Mouse (Mus musculus) natural killer cell, adult 2 months (primary cell): ENCODE data around the gene Tmf1.

Experiments used
- DNase-seq, 2 experiments: peaks; one replicate each; pipeline ENCODE4 v3.0.0; 2022; ENCODE audit warnings: low spot score in 2 of 2

Tmf1 gene

DNA sequence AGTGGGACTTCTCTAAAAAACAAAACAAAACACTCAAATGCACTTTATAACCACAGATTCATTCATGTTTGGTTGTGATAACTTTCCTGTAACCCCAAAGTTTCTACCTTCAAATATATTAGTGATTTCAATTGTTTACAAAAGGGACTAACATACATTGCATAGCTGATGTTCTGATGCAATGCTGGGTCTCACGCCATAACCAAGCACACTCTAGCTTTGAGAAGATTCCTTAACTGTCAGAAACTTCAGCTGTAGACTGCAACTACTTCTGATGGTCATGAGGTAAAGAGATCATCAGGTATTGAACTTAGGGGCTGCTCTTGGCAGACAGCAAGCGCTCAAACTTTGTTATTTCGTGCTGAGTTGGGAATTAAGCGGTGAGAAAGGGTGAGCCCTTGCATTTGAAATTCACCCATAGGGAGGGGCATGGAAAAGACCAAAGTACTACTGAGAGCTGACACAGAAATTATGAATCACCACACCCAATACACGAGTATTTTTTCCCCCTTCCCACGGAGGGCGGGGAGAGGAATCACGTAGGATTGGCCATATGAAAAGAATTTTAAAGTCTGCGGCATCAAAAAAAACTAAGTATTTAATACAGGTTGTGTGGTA lies 25.4 kb upstream of the Tmf1 start:
- no peak for DNase-seq

DNA sequence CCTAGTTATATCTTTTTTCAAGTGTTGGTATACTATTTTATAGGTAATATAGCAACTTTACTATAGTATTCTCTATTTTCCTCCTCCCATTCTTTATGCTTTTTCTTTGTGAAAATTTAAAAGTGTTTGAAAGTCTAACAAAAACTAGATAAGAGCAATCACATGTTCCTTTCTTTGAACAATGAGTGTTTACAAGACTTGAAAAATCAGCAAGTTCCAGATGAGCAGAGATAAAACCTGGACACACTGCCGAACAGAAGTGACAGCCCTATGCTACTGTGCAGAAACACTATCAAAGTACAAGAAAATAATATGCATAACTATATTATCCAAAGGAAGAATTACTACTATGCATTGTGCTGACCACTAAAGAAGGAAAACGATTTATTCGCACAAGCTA lies 23.6 kb upstream of the Tmf1 start:
- DNase-seq, result no peak

DNA sequence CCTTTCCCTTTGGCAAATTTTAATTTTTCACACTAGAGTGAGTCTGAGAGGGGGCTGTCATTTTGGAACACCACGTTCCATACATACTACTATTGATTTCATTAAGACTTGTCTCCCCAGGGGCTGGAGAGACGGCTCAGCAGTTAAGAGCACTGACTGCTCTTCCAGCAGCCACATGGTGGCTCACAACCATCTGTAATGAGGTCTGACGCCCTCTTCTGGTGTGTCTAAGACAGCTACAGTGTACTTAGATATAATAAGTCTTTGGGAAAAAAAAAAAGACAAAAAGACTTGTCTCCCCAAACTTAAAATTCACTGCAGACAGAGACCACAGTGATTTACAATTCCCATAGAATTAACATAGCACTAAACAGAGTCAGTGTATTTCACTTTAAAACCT lies 21.5 kb upstream of the Tmf1 start:
- DNase-seq, result no peak

GRCm38 (mm10) chr6:97179367-97179828 lies 476 bp upstream of the Tmf1 start:
- DNase-seq, result peak in 1 of 2 experiments; percentile 65

DNA sequence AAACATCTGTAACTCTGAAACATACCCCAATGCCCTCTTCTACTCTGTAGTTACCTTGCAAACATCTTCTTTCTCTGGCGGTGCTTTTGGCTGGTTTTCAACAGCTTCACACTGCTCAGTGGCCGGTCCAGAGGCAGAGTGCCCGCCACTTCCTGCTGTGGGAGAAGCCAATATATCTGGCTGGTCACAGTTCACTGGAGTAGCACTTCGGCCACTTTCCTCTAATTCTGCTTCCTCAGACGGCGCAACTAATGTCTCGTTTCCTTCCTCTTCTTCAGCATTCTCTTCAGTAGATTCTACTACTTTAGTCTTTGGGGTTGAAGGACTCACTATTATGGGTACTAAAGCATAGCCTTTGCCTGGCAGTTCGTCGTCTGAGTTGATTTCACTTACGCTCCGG lies 3.2 kb downstream of the Tmf1 start:
- DNase-seq, result peak in 1 of 2 experiments; percentile 5

- DNase-seq, result no peak
Observed at GRCm38 (mm10) chr6:97150156-97150555, 28.8 kb downstream of the Tmf1 start.

GRCm38 (mm10) chr6:97149721-97150120 lies 29.2 kb downstream of the Tmf1 start:
- no peak for DNase-seq

DNA sequence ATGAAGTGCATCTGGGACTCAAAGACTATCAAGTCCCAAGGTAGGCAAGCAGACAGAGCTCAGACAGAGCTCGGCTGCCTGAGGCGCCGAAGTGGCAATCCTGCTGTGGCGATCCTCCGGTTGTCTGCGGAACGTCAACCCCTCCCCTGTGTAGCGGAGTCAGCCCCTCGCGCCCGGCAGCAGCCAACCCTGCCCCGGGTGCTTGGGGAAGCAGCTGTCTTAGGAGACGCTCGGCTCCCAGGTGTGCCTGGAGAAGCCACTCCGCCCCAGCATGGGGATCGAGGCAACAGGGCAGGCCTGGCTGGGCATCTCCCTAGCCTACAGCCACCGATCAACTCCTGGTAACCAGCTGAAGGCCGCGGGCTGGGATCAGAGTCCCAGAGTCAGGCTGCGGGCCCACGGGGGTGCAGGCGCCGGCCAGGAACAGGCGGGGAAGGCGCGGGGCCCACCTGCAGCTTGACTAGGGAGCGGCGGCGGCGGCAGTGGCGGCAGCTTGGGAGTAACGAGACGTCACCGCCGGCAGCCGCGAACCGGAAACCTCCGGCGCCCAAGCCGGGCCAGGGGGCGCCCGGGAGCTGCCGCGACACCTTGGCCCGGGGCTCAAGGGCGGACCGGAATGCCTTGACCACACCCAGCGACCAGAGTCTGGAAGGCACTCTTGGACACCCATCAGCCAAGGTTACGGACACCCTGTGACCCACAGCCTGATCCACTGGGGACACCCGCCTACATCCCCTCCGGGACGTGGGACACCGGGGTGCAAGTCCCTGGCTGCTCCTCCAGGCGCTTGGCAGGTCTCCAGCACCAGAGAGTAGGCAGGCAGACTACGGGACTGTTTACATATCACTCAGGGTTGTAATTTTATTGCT lies 30.3 kb downstream of the Tmf1 start, which contains the start of gene Eogt:
Gene Eogt (minus strand): TSS at position 800 of the 869 bp plus-strand sequence.
- peak; percentile 51 to 66 for DNase-seq

GRCm38 (mm10) chr6:97147755-97148382 lies 31.1 kb downstream of the Tmf1 start:
- DNase-seq, result no peak

DNA sequence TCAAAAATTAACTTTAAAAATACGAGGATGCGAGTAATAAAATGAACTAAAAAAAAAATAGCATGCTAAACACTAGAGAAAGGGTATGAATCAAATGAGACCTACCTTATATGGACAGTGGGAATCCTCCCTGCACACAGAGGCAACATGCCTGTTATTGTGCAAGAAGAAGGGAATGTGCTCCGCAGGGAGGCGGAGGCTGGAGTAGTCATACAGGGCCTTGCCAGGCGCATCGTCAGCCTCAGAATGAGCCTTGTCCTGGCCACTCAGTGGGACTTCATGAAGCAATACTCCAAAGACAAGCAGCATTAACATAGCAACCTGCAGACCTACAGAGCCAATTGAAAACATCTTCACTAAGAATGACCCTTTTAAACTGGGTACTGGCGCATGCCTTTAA lies 33.8 kb downstream of the Tmf1 start:
- no peak for DNase-seq

DNA sequence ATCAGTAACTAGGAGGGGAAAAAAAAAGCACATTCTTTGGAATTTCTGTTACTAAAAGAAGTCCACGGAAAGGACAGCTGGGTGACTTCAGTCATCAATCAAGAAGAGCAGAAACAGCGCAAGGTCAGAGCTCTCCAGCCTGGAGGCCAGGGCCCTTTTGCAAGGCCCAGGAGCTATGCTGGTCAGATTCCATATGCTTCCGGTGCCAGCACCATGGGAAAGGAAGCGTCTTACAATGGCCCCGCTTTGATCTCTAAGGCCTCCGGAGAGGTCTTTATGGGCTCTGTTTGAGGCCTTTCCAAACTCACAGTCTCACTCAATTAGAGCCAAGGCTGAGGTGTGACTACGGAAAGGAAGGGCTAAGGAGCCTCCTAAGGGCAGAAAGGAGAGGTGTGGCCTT lies 34.6 kb downstream of the Tmf1 start:
- DNase-seq, result no peak

DNA sequence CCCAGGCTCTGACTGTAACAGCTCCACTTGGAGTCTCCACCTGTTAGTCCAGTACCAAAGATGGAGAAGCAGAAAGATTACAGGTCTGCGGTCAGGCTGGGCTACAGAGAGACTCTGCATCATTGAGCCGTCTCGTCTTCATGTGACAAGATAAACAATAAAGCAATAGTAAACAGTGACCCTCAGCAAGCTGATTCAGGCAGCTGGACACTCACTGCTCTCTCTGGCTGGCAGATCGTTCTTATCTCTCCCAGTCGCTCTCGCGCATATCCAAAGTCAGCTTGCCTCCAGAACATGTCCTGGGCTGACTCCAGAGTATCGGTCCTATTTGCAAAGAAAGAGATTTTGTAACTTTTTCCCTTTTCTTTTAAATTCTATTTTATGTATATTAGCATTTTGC lies 36.3 kb downstream of the Tmf1 start:
- no peak for DNase-seq

- DNase-seq, result no peak
Observed at GRCm38 (mm10) chr6:97141811-97142210, 37.1 kb downstream of the Tmf1 start.

- no peak for DNase-seq
Observed at GRCm38 (mm10) chr6:97132707-97133303, 46.1 kb downstream of the Tmf1 start.

DNA sequence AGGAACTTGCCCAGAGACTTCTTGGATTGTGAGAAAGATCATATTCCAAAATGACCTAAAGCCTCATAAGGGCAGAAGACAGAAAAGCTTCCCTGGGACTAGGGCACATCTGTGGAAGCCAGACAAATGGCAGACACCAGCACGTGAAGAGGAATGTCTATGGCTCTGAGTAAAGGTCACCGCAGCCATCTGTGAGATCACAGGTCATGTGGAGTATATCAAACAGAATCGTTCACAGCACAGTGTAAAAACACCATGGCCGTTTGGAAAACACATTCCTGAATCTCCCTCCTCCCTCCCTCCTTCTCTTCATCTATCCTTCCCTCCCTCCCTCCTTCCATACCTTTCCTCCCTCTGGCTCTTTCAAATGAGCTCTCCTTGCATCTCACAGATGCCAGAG lies 47.1 kb downstream of the Tmf1 start:
- DNase-seq, result no peak

GRCm38 (mm10) chr6:97130979-97131378 lies 47.9 kb downstream of the Tmf1 start:
- no peak for DNase-seq

- no peak for DNase-seq
Observed at GRCm38 (mm10) chr6:97124336-97125010, 54.4 kb downstream of the Tmf1 start.

DNA sequence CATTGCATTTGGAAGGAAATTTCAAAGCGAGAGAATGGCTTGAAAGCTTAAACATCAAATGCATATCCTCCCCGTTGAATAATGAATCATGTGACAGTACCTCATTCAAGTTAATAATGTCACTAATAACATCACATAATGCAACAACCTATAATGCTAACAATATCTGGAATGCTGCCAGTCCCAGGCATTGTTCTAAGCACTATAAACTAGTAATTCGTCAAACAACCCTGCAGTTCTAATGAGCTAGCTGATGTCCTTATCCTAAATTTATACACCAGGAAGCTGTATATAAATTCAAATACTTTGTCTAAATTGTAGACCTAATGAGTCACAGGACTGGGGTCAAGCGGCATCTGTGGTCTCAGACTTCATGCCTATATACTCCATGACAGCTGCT lies 58.0 kb downstream of the Tmf1 start:
- DNase-seq, result no peak

DNA sequence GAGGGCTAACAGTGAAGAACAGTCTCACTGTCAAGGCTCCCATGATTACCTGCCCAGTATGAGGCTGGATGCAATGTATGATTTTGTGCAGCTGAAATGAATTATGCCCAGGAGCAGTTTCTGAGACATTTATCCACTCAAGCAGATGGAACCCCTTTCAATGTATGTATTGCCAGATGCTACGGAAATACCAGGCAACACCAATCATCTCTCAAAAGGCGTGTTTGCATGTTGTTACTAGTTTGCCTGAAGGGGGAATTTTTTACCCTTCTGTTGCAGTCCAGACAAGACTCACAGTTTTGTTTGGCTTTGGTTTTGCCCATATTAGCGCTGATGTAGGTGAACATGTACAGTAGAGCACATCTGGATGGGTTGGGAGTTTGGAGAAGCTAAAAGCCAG lies 60.6 kb downstream of the Tmf1 start:
- DNase-seq, result no peak

GRCm38 (mm10) chr6:97116896-97117295 lies 62.0 kb downstream of the Tmf1 start:
- no peak for DNase-seq

GRCm38 (mm10) chr6:97114821-97115220 lies 64.1 kb downstream of the Tmf1 start:
- DNase-seq, result no peak

DNA sequence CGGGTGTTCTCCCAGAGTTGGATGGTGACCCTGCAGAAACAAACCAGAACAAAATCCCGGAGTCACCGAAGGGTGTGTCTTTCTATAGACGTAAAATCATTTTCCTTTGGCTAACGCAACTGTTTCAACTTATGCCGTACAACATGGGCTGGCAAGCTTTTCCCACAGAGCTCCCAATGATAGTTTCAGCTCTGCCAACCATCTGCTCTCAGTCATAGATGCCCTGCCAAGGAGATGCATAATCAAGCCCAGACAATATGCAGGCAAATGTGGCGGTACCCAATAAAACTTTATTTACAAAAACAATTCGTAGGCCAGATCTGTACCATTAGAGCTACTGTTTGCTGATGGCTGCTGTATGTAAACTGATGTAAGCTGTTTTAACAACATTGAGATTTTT lies 66.7 kb downstream of the Tmf1 start:
- DNase-seq, result no peak
